Mouse (Mus musculus): ENCODE results near the gene Acadm. TPM values are rescaled to one million over a fixed set of nuclear protein-coding genes. Genes with fewer than 3 reads are reported as not detected.

Gene Acadm
- total and polyA plus RNA-seq, 3 experiments = 78.5 to 224 (median 199) TPM

DNA sequence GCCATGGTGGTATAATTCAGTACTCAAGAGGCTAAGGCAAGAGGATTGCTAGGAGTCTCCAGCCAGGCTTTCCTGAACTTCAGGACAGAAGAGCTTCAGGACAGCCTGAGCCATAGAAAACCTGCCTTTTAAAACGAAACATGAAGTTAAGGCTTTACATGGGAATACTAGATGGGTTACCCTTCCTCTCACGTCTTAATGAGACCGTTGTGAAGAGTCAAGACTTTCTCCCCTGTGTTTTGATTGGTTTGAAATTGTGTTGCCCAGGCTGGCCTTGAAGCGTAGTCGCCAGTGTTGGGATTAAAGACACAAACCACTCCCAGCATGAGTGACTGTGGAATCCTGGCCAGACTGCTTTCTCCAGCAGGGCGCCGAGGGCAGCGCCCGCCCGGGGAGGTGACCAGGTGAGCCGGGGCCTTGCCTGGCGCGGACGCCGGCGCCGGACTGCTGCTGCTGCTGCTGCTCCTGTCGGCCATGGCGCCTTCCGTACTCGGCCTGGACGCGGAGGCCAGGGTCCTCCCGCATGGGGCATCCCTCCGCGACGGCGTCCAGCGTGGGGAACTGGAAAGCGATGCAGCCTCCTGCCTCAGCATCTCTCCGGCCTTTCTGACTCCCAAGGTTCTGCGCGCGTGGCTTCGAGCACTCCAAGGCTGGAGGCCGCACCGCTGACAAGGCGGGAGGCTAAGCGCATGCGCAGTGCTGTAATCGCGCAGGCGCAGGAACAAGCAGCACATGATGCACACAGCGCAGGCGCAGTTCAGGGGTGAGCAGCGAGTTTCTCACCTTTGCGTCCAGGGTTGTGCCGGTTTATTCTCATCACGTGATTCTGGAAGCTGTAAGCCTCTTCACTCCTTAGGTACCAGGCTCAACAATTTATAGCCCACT is 38.9 kb downstream of the Acadm start:
- TF ChIP-seq SIN3A (IDR thresholded peaks at IDR 0.05; ENCODE audit: low read length) = 0 out of 2 replicates have a peak, but pooled peaks have one; percentile 29
- TF ChIP-seq CHD1 (IDR thresholded peaks at IDR 0.05; ENCODE audit: low read depth, low read length) = peak; percentile 50; the same call in 1 of the 2 replicates
- peak; percentile 68 for TF ChIP-seq ZMIZ1 (IDR thresholded peaks at IDR 0.05; ENCODE audit: low read depth, low read length)
- TF ChIP-seq MAX (IDR thresholded peaks at IDR 0.05; ENCODE audit: low read length) = 0 out of 2 replicates have a peak, but pooled peaks have one; percentile 17
- no peak for TF ChIP-seq RCOR1 (conservative IDR thresholded peaks at IDR 0.05; ENCODE audit: low read depth, low read length)
- TF ChIP-seq PAX5 (IDR thresholded peaks at IDR 0.05; ENCODE audit: low read length) = no peak
- TF ChIP-seq CTCF (conservative IDR thresholded peaks at IDR 0.05 in 1 of 2, IDR thresholded peaks at IDR 0.05 in 1 of 2; ENCODE audit: low read depth in 2 of 2, low read length in 2 of 2) = no peak
- TF ChIP-seq IRF4 (IDR thresholded peaks at IDR 0.05; ENCODE audit: low read depth, low read length) = 0 out of 2 replicates have a peak, but pooled peaks have one; percentile 16
- TF ChIP-seq NELFE (IDR thresholded peaks at IDR 0.05; ENCODE audit: low read depth, low read length) = peak; percentile 49; the same call in 1 of the 2 replicates
- TF ChIP-seq BHLHE40 (IDR thresholded peaks at IDR 0.05; ENCODE audit: low read depth, low read length) = peak; percentile 44; the same call in 1 of the 2 replicates
- Histone ChIP-seq H3K4me2 (ENCODE audit: insufficient read depth, low read depth, poor library complexity, severe bottlenecking) (no peak overlapping the region), H3K4me3 (replicated peaks in 1 of 3; ENCODE audit: low read depth in 2 of 3, low read length in 2 of 3, poor library complexity in 1 of 3) (no peak overlapping the region), H3K9ac (ENCODE audit: insufficient read depth, low read depth) (no peak overlapping the region), H3K9me3 (replicated peaks; ENCODE audit: low read length) (no peaks in the 10 kb centered on the region), H3K4me1 (ENCODE audit: control insufficient read depth in 1 of 2, insufficient read depth in 2 of 2) (peaks cover 4 to 41% of the 10 kb centered on the region in 2 experiments), H3K36me3 (replicated peaks in 1 of 2; ENCODE audit: control insufficient read depth in 1 of 2, insufficient read depth in 1 of 2, low read length in 1 of 2) (peaks cover 58 to 77% of the 10 kb centered on the region in 2 experiments), H3K79me2 (replicated peaks; ENCODE audit: control insufficient read depth, extremely low read depth, insufficient read depth, poor library complexity, severe bottlenecking) (peaks cover 32% of the 10 kb centered on the region), H3K27ac (ENCODE audit: insufficient read depth, low read depth) (no peak overlapping the region), H3K27me3 (replicated peaks) (no peaks in the 10 kb centered on the region)
- dilution Hi-C loops (cut with MboI; ENCODE audit: extremely low pct_ligation_motif_present, extremely low pct_unique_long_range_greater_than_20kb, low sequenced_read_pairs) (no loop called here), in situ Hi-C loops (cut with MboI; ENCODE audit: low pct_ligation_motif_present, low pct_unique_long_range_greater_than_20kb, low sequenced_read_pairs) (no loop called here)
- peak; percentile 55 for DNase-seq (ENCODE audit: extremely low read depth)

DNA sequence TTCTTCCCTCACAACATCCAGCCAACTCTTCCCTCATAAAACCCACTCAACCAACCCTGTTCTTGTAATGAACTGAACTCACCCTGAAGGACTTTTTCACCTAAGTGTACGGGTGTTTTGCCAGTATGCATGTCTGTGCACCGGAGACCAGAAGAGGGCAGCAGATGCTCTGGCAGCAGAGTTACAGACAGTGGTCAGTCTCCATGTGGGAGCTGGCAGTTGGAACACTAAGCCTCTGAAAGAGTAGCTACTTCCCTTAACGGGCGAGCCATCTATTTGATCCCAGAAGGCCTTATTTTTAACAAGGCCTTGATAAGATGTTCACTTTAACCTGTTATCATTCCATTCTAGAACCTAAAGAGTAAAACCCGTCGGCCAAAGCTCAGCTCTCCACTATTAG is 39.8 kb downstream of the Acadm start:
- Histone ChIP-seq H3K27ac (ENCODE audit: insufficient read depth, low read depth) (no peak overlapping the region), H3K36me3 (replicated peaks in 1 of 2; ENCODE audit: control insufficient read depth in 1 of 2, insufficient read depth in 1 of 2, low read length in 1 of 2) (peaks cover 52 to 71% of the 10 kb centered on the region in 2 experiments), H3K4me3 (replicated peaks in 1 of 3; ENCODE audit: low read depth in 2 of 3, low read length in 2 of 3, poor library complexity in 1 of 3) (no peak overlapping the region), H3K9me3 (replicated peaks; ENCODE audit: low read length) (no peaks in the 10 kb centered on the region), H3K4me2 (ENCODE audit: insufficient read depth, low read depth, poor library complexity, severe bottlenecking) (no peak overlapping the region), H3K27me3 (replicated peaks) (no peaks in the 10 kb centered on the region), H3K79me2 (replicated peaks; ENCODE audit: control insufficient read depth, extremely low read depth, insufficient read depth, poor library complexity, severe bottlenecking) (peaks cover 23% of the 10 kb centered on the region), H3K4me1 (ENCODE audit: control insufficient read depth in 1 of 2, insufficient read depth in 2 of 2) (peaks cover 3 to 41% of the 10 kb centered on the region in 2 experiments), H3K9ac (ENCODE audit: insufficient read depth, low read depth) (no peak overlapping the region)
- DNase-seq (ENCODE audit: extremely low read depth) = peak; percentile 89
- TF ChIP-seq POLR2A (IDR thresholded peaks at IDR 0.05; ENCODE audit: low read depth, low read length) (peak; percentile 60), TCF12 (IDR thresholded peaks at IDR 0.05; ENCODE audit: low read depth, low read length) (peak; percentile 39; the same call in 1 of the 2 replicates), RAD21 (IDR thresholded peaks at IDR 0.05; ENCODE audit: low read depth, low read length) (peak; percentile 50), MEF2A (IDR thresholded peaks at IDR 0.05; ENCODE audit: borderline replicate concordance, low read depth, low read length) (peak; percentile 37; the same call in 1 of the 2 replicates), EP300 (IDR thresholded peaks at IDR 0.05; ENCODE audit: low read length) (no peak), IRF4 (IDR thresholded peaks at IDR 0.05; ENCODE audit: low read depth, low read length) (0 out of 2 replicates have a peak, but pooled peaks have one; percentile 33), UBTF (IDR thresholded peaks at IDR 0.05; ENCODE audit: low read depth, low read length) (no peak), ETS1 (conservative IDR thresholded peaks at IDR 0.05; ENCODE audit: low read depth, low read length) (no peak), ELF1 (IDR thresholded peaks at IDR 0.05; ENCODE audit: low read depth, low read length) (peak; percentile 38; the same call in 1 of the 2 replicates), KAT2A (IDR thresholded peaks at IDR 0.05; ENCODE audit: insufficient replicate concordance, low read length) (no peak), ZMIZ1 (IDR thresholded peaks at IDR 0.05; ENCODE audit: low read depth, low read length) (0 out of 2 replicates have a peak, but pooled peaks have one; percentile 25), USF1 (IDR thresholded peaks at IDR 0.05; ENCODE audit: low read depth, low read length) (no peak), HCFC1 (IDR thresholded peaks at IDR 0.05; ENCODE audit: low read depth, low read length) (no peak), POLR2AphosphoS2 (IDR thresholded peaks at IDR 0.05; ENCODE audit: low read depth, low read length) (peak; percentile 82), MAX (IDR thresholded peaks at IDR 0.05; ENCODE audit: low read length) (peak; percentile 54; the same call in 1 of the 2 replicates), MYC (IDR thresholded peaks at IDR 0.05; ENCODE audit: low read depth, low read length) (peak; percentile 68; the same call in 1 of the 2 replicates), USF2 (conservative IDR thresholded peaks at IDR 0.05; ENCODE audit: low read depth, low read length) (no peak; the same call in 1 of the 2 replicates), MXI1 (IDR thresholded peaks at IDR 0.05; ENCODE audit: low read depth, low read length) (0 out of 2 replicates have a peak, but pooled peaks have one; percentile 39), CTCF (conservative IDR thresholded peaks at IDR 0.05 in 1 of 2, IDR thresholded peaks at IDR 0.05 in 1 of 2; ENCODE audit: low read depth in 2 of 2, low read length in 2 of 2) (peak; percentile 76 to 79), CHD2 (IDR thresholded peaks at IDR 0.05; ENCODE audit: low read length) (peak; percentile 26), SMC3 (IDR thresholded peaks at IDR 0.05; ENCODE audit: low read depth, low read length) (peak; percentile 42), NRF1 (IDR thresholded peaks at IDR 0.05; ENCODE audit: low read depth, low read length) (no peak)
- dilution Hi-C loops (cut with MboI; ENCODE audit: extremely low pct_ligation_motif_present, extremely low pct_unique_long_range_greater_than_20kb, low sequenced_read_pairs) (no loop called here), in situ Hi-C loops (cut with MboI; ENCODE audit: low pct_ligation_motif_present, low pct_unique_long_range_greater_than_20kb, low sequenced_read_pairs) (no loop called here)
